Mouse (Mus musculus) heart, adult 2 months (tissue): ENCODE data around the gene Ppp3ca.

Source experiments
- CTCF ChIP-seq: fragments of 200-600 bp; IDR thresholded peaks from 2 replicates; pipeline ENCODE4 v1.8.1; 2022; ENCODE audit warnings: antibody characterized with exemption, mild to moderate bottlenecking, moderate library complexity
- EP300 ChIP-seq: fragments of 200-500 bp; IDR thresholded peaks from 2 replicates; pipeline ENCODE4 v1.6.1; 2011; ENCODE audit warnings: low read depth, low read length, control low read depth; ENCODE audit not compliant: insufficient read depth
- POLR2A ChIP-seq: fragments of 200-500 bp; IDR thresholded peaks from 2 replicates; pipeline ENCODE4 v1.6.1; 2011; ENCODE audit warnings: mild to moderate bottlenecking, low read depth, low read length, control low read depth; ENCODE audit not compliant: insufficient read depth

GRCm38 (mm10) chr3:136843811-136844491 lies 174.0 kb downstream of the Ppp3ca start:
- TF ChIP-seq EP300 (no peak), CTCF (no peak), POLR2A (no peak)
